Mouse (Mus musculus) bone marrow macrophage, adult 2 months (primary cell): ENCODE measurements around the gene Zfp42.

ENCODE experiments used
- CTCF ChIP-seq: IDR thresholded peaks from 2 replicates; pipeline ENCODE4 v1.5.1; 2012; ENCODE audit warnings: low read depth, mild to moderate bottlenecking, low read length, moderate library complexity
- POLR2A ChIP-seq: IDR thresholded peaks from 2 replicates; pipeline ENCODE4 v1.6.1; 2012; ENCODE audit warnings: mild to moderate bottlenecking, low read depth, low read length, borderline replicate concordance

GRCm38 (mm10) chr8:43290424-43291111, 16.2 kb downstream of the Zfp42 start:
- TF ChIP-seq CTCF (no peak), POLR2A (no peak)
